Comparison of ENCODE assay signal across 1 mouse cellular context in the genomic region with DNA sequence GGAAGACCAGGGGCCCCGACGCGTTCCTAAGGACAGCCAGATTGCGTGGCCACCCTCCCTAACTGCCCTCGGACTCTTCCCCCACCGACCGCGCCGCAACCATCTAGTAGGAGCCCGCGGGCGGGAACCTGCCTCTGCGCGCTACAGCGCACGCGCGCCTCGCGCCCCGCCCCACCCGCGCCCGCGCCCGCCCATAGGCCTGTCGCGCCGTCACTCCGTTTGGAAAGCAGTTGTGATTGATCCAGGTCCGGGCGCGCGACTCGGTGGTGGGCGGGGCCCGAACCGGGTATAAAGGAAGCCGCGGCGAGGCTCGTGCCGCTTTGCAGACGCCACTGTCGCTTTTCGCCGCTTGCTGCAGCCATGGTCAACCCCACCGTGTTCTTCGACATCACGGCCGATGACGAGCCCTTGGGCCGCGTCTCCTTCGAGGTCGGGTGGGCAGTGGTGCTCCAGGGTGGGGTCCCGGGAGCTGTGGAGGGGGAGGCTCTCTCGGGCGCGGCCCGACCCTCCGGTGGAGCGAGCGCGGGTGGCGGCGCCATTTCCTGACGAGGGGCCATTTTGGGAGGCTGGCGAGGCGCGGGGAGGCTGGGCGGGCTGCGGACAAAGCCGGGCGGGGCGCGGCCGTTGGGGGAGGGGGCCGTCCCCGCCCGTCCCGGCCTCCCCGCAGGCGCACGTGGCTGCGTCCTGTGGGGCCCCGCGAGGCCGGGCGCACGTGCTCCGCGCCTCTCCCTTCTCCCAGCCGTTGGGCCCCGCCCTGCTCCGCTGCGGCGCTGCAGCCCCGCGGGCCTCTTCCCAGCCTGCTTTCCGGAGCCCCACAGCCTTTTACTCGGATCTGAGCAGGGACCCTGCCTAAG.
TF ChIP-seq lines count a peak whose summit lies in the region.

No protein-coding gene starts in this region.

TF ChIP-seq in MEL, 35 proteins besides CTCF, POLR2A, EP300 and RAD21 (continued from another document):
- TF ChIP-seq SIN3A (IDR thresholded peaks at IDR 0.05; ENCODE audit: low read length) (peak; percentile 77), TBP (IDR thresholded peaks at IDR 0.05; ENCODE audit: low read depth, low read length) (peak; percentile 97), MAX (IDR thresholded peaks at IDR 0.05; ENCODE audit: low read length) (peak; percentile 99), MXI1 (IDR thresholded peaks at IDR 0.05; ENCODE audit: low read depth, low read length) (peak; percentile 98), ZMIZ1 (IDR thresholded peaks at IDR 0.05; ENCODE audit: low read depth, low read length) (peak; percentile 99), JUND (IDR thresholded peaks at IDR 0.05; ENCODE audit: low read depth, low read length) (no peak), ZC3H11A (IDR thresholded peaks at IDR 0.05; ENCODE audit: low read depth, low read length) (0 out of 2 replicates have a peak, but pooled peaks have one; percentile 19), TAL1 (IDR thresholded peaks at IDR 0.05; ENCODE audit: low read length) (no peak), TCF12 (IDR thresholded peaks at IDR 0.05; ENCODE audit: low read depth, low read length) (peak; percentile 51), MAZ (IDR thresholded peaks at IDR 0.05; ENCODE audit: low read depth, low read length) (peak; percentile 25; the same call in 1 of the 2 replicates), NRF1 (IDR thresholded peaks at IDR 0.05; ENCODE audit: insufficient read depth, low read depth, low read length, poor library complexity, severe bottlenecking) (peak; percentile 88), ETS1 (IDR thresholded peaks at IDR 0.05; ENCODE audit: low read depth, low read length) (peak; percentile 60), ZNF384 (IDR thresholded peaks at IDR 0.05; ENCODE audit: low read depth, low read length) (no peak), POLR2AphosphoS5 (IDR thresholded peaks at IDR 0.05; ENCODE audit: borderline replicate concordance, low read depth, low read length) (no peak), MEF2A (IDR thresholded peaks at IDR 0.05; ENCODE audit: extremely low read depth, insufficient replicate concordance, low read depth, low read length, poor library complexity, severe bottlenecking) (no peak), MAFK (IDR thresholded peaks at IDR 0.05; ENCODE audit: borderline replicate concordance, low read depth, low read length) (no peak), BHLHE40 (IDR thresholded peaks at IDR 0.05; ENCODE audit: borderline replicate concordance, low read depth, low read length) (peak; percentile 93), RCOR1 (IDR thresholded peaks at IDR 0.05; ENCODE audit: low read depth, low read length) (no peak), CHD1 (IDR thresholded peaks at IDR 0.05; ENCODE audit: low read depth, low read length) (no peak; the same call in none of the 2 replicates), SMC3 (IDR thresholded peaks at IDR 0.05; ENCODE audit: low read depth, low read length) (no peak), MYC (IDR thresholded peaks at IDR 0.05; ENCODE audit: low read depth, low read length) (peak; percentile 93), UBTF (IDR thresholded peaks at IDR 0.05; ENCODE audit: borderline replicate concordance, insufficient read depth, low read depth, low read length) (peak; percentile 17; the same call in 1 of the 2 replicates), HCFC1 (IDR thresholded peaks at IDR 0.05; ENCODE audit: low read depth, low read length) (peak; percentile 41), GABPA (IDR thresholded peaks at IDR 0.05; ENCODE audit: low read depth, low read length) (no peak), CHD2 (IDR thresholded peaks at IDR 0.05; ENCODE audit: low read length) (no peak), MYB (IDR thresholded peaks at IDR 0.05; ENCODE audit: low read depth, low read length) (no peak)
